Mouse (Mus musculus) urinary bladder, postnatal 25 days (tissue): ENCODE data around the gene Capn8.
"Not testable (repeated sequence)": the region's sequence is repeated elsewhere in the genome, so short reads cannot be mapped to it uniquely, and the experiment has no call there.

Experiments used
- DNase-seq: peaks from one replicate; pipeline ENCODE4 v3.0.0; 2022; ENCODE audit warnings: low spot score

The Capn8 gene

DNA sequence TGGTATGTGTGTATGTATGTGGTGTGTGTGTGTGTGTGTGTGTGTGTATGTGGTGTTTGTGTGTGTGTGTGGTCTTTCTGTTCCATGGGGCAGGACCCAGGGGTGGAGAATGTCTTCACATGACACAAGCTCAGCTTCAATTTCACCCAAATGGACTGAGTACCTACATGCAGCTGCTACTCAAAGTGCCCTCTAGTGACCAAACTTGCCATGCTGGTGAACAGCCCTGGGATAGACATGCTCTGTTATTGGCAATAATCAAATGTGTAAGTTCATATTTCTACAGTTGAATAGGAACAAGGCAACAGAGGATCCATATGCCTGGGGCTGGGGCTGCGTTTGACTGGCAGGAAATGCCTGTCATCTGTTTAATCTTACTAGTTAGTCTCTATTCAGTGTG is 50.7 kb downstream of the Capn8 start:
- no peak for DNase-seq

GRCm38 (mm10) chr1:182618200-182618947 is 53.6 kb downstream of the Capn8 start:
- no peak for DNase-seq

DNA sequence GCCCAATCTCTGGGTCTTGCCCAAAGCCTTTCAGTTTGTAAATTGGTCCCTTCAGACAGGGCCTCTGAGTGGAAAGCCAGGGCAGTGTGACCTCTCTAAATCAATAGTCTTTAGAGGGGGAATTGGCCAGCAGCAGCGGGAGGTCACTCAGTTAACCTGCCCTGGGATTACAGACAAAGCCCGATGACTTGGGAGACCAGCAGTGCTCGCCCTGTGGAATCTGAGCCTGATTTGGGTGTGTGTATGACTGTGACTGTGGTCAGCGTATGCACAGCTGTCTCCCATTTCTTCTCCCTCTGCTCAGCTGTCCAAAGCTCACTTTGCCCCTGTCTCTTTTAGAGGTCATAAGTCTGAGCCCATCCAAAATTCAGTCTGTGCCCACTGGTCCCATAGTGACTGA is 55.7 kb downstream of the Capn8 start:
- DNase-seq: no peak

GRCm38 (mm10) chr1:182621256-182621655 is 56.4 kb downstream of the Capn8 start:
- DNase-seq: no peak

DNA sequence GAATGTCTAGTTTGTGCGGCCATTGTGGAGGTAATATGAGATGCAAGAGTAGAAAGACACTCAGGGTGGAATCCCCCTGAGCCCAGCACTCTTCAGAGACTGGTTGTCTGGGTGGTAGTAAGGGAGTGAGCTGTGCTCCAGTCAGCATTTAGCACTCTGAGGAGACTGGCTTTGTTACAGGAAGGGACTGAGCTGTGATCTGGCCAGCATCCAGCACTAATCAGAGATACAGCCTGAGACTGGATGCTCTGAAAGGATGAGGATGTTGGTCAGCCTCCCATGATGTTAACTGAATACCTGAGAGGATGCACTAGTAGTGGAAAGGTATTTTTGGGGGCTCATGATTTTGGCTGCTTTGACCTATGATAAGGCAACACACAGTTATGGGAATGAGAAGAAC is 61.4 kb downstream of the Capn8 start:
- no peak for DNase-seq

GRCm38 (mm10) chr1:182629228-182629627 is 64.4 kb downstream of the Capn8 start:
- DNase-seq: no peak

DNA sequence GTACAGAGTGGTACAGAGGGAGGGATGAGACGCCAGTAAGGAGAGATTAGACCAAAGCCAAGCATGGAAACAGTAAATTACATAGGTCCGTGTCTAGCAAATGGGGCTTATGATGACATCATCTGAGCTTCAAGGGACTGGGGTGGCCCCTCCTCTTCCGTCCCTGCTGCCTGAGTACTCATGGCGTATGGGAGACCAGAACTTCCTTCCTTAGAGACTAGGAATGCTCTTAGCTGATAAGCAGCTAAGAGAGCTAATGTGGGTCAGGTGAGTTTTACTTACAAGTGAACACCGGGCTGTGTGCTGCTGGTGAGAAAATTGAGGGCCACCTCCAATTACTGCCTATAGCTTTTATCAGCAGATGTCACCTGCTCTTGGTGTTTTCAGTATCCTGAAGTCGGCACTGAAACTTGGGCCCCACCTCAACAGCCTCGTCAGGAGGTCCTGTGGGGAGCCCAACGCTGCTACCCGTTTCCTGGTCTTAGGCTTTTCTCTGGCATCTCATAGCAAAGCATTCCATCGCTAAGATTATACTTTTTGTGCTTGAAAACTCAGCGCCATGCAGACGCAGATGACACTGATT is 69.0 kb downstream of the Capn8 start:
- DNase-seq: no peak

DNA sequence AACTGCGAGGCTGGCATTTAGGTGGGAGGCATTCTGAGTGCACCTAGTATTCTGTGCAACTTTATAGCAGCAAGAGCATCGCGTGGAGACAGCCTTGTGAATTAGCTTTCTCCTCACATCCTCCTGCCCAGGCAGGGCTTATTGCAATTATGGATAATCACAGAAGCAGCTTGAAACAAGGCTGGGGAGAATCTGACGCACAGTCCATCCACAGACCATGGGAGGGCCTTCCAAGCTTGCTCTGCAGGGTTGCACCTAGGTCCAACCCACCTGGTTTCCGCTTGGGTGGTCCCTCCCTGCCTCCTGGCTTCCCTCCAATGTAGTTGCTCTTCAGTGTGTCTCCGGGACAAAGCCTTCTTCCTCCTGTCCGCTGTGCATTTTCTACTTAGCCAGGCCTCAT is 74.2 kb downstream of the Capn8 start:
- DNase-seq: no peak

GRCm38 (mm10) chr1:182639456-182639855 is 74.6 kb downstream of the Capn8 start:
- no peak for DNase-seq

DNA sequence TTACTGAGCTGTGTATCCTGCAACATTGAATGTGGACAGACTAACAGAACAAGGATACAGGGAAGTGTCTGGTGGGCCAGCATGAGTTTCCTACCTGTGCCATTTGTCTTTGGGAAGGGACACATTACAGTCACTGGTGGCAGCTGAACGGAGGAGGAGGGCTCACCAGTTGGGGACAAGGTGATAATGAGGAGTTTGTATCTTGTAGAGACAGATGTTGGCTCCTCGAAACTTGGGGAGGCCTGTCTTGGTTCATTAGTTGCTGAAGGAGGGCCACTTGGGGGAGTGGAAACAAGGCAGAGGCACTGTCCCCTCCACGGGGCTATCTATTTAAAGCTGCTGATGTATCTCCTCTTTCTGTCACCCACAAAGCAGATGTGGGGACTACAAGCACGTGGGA is 75.3 kb downstream of the Capn8 start:
- no peak for DNase-seq

DNA sequence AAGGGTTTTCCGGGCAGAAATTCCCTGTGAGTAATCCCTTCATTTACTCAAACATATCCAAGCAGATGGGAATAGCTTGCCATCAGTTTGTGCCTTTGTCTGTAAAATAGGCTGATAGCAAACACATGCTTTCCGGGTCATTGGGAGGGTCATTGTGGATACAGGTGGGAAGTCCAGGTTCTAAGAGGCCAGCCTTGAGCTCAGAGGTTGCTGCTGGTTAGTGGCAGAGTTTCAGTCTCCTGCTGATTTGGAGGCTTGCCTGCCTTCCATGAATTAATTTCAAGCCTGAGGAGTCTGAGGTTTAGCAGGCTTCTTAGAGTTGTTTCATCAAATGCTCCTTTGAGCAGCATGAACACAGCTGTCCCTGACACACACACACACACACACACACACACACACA is 78.0 kb downstream of the Capn8 start:
- DNase-seq: no peak

DNA sequence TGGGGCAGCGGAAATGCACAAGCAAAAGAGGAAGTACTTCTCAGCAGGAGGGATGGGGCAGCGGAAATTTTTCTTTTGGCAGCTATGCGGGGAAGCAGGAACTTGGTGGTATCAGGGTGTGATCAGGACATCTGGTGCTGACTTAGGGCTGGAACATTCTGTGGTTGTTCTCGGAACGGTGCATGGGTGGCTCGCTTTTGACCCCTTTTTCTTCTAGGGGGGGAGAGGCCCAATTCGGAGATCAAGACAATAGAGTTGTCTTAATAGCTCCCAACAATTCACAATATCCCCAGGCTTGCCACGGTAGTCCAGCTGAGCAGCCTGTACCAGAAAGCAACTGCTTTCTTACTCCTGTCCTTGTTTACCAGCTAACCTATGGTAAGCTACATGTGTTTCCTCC is 79.6 kb downstream of the Capn8 start:
- not testable (repeated sequence) for DNase-seq

DNA sequence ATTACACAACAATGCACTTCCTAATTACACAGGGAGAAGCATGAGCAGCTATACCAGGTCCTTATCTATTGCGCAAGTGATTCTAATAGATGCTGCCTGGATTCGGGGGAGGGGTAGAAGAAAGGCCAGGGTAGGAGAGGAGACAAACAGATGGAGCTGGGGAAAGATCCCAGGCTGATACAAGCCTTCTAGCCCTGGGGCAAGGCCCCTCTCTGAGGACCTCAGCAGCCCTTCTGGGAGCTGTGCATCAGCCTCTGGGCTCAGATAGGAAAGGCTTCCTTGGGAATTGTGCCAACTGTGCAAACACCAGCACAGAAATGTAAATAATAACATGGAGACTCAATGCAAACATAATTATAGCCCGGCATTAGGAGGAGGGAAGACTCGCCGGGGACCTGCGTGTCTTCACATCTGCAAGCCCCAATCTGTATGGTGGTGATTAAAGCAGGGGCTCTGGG is 80.4 kb downstream of the Capn8 start:
- no peak for DNase-seq

- no peak for DNase-seq
These were observed 82.0 kb downstream of the Capn8 start for GRCm38 (mm10) chr1:182646796-182647195.

DNA sequence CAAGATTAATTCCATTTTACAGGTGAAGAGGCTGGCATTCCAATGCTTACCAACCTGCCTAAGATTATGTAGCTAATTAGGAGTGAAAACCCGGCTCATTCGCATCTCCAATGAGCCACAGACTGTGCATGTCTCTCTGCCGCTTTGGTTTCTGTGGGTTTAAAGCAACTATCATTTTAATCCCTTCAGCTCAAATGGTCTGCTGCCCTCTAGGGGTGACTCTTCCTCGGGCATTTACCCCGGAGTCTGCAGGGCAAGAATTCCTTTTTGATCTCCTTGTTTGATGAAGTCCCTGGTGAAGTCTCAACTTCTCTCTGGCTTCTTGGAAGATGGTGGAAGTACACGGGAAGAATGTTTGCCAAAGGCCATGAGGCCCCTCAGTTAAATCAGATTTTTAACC is 93.0 kb downstream of the Capn8 start:
- DNase-seq: peak; percentile 71

- DNase-seq: no peak
These were observed 95.6 kb downstream of the Capn8 start for GRCm38 (mm10) chr1:182660365-182660764.

DNA sequence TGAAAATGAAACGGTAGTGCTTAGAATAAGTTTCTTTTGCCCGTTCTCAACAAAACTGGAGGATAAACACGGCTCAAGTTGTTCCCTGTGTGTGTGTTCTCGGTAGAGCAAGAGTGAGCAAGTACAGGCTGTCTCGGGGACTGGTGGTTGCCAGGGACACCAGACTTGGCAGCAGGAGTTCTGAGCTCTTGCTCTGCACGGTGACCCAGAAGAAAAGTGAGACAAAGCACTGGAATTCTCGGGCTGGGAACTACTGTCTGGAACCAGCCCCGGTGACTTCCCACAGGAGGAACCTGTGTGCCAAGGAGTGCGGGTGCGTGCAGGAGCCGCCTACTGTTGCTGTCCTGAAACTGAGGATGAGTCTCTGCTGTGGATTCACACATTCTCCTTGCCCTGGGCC is 98.9 kb downstream of the Capn8 start:
- DNase-seq: no peak

DNA sequence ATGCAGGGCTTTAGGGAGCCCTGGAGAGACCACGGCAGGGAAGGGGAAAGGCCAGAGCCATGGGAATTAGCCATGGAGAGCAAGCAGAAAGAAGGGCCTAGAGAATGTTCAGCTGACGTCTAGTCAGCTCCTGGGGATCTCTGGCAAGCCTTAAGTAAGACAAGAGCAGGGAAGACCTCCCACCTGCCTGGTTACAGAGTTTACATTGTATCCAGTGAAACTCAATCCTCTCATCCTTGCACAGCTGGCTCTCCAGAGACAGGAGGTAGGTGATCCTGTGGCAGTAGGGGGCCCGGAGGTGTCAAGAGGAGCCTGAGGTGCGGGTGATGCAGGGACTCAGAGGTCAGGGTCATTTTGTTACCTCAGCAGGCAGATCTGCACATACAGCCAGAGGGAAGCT is 100.0 kb downstream of the Capn8 start:
- DNase-seq: no peak

- no peak for DNase-seq
These were observed 102.5 kb downstream of the Capn8 start for GRCm38 (mm10) chr1:182667281-182667680.

GRCm38 (mm10) chr1:182669741-182670140 is 104.9 kb downstream of the Capn8 start:
- DNase-seq: no peak

DNA sequence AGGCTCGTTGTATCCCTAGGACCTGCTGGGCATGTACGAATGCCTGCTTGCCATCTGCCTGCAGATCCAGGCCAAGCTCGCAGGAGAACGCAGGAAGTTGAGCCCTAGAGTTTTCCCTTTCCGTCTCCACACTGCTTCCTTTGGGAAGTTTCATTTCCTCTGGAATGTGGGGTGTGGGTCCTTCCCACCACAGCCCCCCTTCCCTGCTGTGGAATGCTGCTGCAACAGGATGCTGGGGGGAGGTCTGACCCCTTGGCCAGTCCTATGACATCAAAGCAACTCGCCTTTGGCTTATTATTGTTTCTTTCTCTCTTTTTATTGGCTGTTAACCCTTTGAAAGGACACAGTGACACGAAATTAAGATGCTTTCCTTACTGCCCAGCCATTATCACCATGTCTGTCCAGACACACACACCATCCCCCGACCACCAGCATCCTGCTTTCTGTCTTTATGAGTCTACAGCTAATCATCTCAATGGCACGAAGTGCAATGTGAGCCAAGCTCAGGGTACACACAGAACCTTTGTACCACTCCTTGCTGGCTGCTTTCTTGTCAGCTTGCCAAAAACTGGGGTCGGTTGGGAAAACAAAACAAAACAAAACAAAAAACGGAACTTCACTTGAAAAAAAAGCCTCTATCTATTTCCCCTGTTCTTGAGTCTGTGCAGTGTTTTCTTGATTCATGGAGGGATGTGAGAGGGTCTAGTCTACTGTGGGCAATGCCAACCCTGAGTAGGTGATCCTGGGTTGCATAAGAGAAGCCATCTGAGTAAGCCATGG is 105.9 kb downstream of the Capn8 start:
- DNase-seq: no peak

GRCm38 (mm10) chr1:182671343-182671624 is 106.5 kb downstream of the Capn8 start:
- DNase-seq: no peak

DNA sequence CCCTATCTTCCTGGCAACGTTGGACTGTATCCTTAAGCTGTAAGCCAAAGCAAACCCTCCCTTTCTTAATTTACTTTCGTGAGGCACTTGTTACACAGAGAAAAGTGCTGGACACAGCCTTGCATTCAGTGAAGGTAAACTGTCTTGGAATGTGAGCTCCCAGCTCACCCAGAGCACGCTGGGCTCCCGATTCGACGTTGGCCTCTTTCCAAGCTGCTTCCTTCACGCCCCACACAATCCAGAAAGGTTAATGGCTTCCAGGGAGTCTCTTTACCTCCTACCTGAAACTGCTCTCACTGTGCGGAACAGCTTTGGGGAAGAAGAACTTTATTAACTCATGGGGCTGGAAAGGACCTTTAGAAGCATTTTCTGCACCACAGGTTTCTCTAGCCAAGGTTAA is 110.5 kb downstream of the Capn8 start:
- DNase-seq: no peak
